Mouse (Mus musculus): ENCODE data around the gene Dicer1. TPM values are rescaled to one million over a fixed set of nuclear protein-coding genes. Genes with fewer than 3 reads are reported as not detected.

The Dicer1 gene
- polyA plus RNA-seq, 1 experiment = 5.1 TPM

- H3K36me3 ChIP-seq (ENCODE audit: control insufficient read depth, insufficient read depth) = no peaks in the 10 kb centered on the region
- H3K4me2 ChIP-seq (ENCODE audit: low read depth) = no peak overlapping the region
- H3K27me3 ChIP-seq (ENCODE audit: control insufficient read depth, insufficient read depth, insufficient read length) = peaks cover 13% of the 10 kb centered on the region
- no peak overlapping the region for H3K4me3 ChIP-seq
- no peak overlapping the region for H3ac ChIP-seq (ENCODE audit: control insufficient read depth, insufficient read length)
- TF ChIP-seq MYOD1 (IDR thresholded peaks at IDR 0.05; ENCODE audit: control insufficient read depth in 1 of 3, insufficient read length in 2 of 3, low read depth in 2 of 3) (no peak), MAX (IDR thresholded peaks at IDR 0.05; ENCODE audit: low read depth) (no peak), TCF12 (IDR thresholded peaks at IDR 0.05; ENCODE audit: insufficient read depth, poor library complexity, severe bottlenecking) (no peak), E2F4 (IDR thresholded peaks at IDR 0.05; ENCODE audit: insufficient read depth) (no peak), CEBPB (IDR thresholded peaks at IDR 0.05; ENCODE audit: insufficient read depth, poor library complexity, severe bottlenecking) (no peak), MYOG (IDR thresholded peaks at IDR 0.05; ENCODE audit: control insufficient read depth in 1 of 3, insufficient read depth in 1 of 3, insufficient read length in 2 of 3, low read depth in 2 of 3) (no peak), POLR2AphosphoS2 (IDR thresholded peaks at IDR 0.05; ENCODE audit: insufficient read length, low read depth) (no peak), USF1 (IDR thresholded peaks at IDR 0.05; ENCODE audit: low read depth) (no peak), REST (IDR thresholded peaks at IDR 0.05; ENCODE audit: insufficient read depth, insufficient read length) (no peak), POLR2A (IDR thresholded peaks at IDR 0.05; ENCODE audit: insufficient read length, low read depth) (no peak), TCF3 (IDR thresholded peaks at IDR 0.05; ENCODE audit: insufficient read length, low read depth) (no peak), SRF (IDR thresholded peaks at IDR 0.05; ENCODE audit: control insufficient read depth, insufficient read length, low read depth) (no peak)
- no peaks in the 10 kb centered on the region for H3K79me2 ChIP-seq (ENCODE audit: control insufficient read depth, insufficient read depth)
Measured at GRCm38 (mm10) chr12:104650510-104651260, 101.1 kb downstream of the Dicer1 start.

- peaks cover 17% of the 10 kb centered on the region for H3K27me3 ChIP-seq (ENCODE audit: control insufficient read depth, insufficient read depth, insufficient read length)
- no peak overlapping the region for H3ac ChIP-seq (ENCODE audit: control insufficient read depth, insufficient read length)
- no peak overlapping the region for H3K4me3 ChIP-seq
- no peaks in the 10 kb centered on the region for H3K79me2 ChIP-seq (ENCODE audit: control insufficient read depth, insufficient read depth)
- TF ChIP-seq TCF12 (IDR thresholded peaks at IDR 0.05; ENCODE audit: insufficient read depth, poor library complexity, severe bottlenecking) (no peak), USF1 (IDR thresholded peaks at IDR 0.05; ENCODE audit: low read depth) (no peak), MAX (IDR thresholded peaks at IDR 0.05; ENCODE audit: low read depth) (no peak), POLR2A (IDR thresholded peaks at IDR 0.05; ENCODE audit: insufficient read length, low read depth) (no peak), REST (IDR thresholded peaks at IDR 0.05; ENCODE audit: insufficient read depth, insufficient read length) (no peak), SRF (IDR thresholded peaks at IDR 0.05; ENCODE audit: control insufficient read depth, insufficient read length, low read depth) (no peak), MYOD1 (IDR thresholded peaks at IDR 0.05; ENCODE audit: control insufficient read depth in 1 of 3, insufficient read length in 2 of 3, low read depth in 2 of 3) (no peak), CEBPB (IDR thresholded peaks at IDR 0.05; ENCODE audit: insufficient read depth, poor library complexity, severe bottlenecking) (no peak), MYOG (IDR thresholded peaks at IDR 0.05; ENCODE audit: control insufficient read depth in 1 of 3, insufficient read depth in 1 of 3, insufficient read length in 2 of 3, low read depth in 2 of 3) (no peak), E2F4 (IDR thresholded peaks at IDR 0.05; ENCODE audit: insufficient read depth) (no peak), POLR2AphosphoS2 (IDR thresholded peaks at IDR 0.05; ENCODE audit: insufficient read length, low read depth) (no peak), TCF3 (IDR thresholded peaks at IDR 0.05; ENCODE audit: insufficient read length, low read depth) (no peak)
- H3K4me2 ChIP-seq (ENCODE audit: low read depth) = no peak overlapping the region
- no peaks in the 10 kb centered on the region for H3K36me3 ChIP-seq (ENCODE audit: control insufficient read depth, insufficient read depth)
Measured at GRCm38 (mm10) chr12:104648366-104648765, 103.4 kb downstream of the Dicer1 start.

- no peaks in the 10 kb centered on the region for H3K79me2 ChIP-seq (ENCODE audit: control insufficient read depth, insufficient read depth)
- no peak overlapping the region for H3ac ChIP-seq (ENCODE audit: control insufficient read depth, insufficient read length)
- TF ChIP-seq MAX (IDR thresholded peaks at IDR 0.05; ENCODE audit: low read depth) (no peak), MYOG (IDR thresholded peaks at IDR 0.05; ENCODE audit: control insufficient read depth in 1 of 3, insufficient read depth in 1 of 3, insufficient read length in 2 of 3, low read depth in 2 of 3) (no peak), USF1 (IDR thresholded peaks at IDR 0.05; ENCODE audit: low read depth) (no peak), E2F4 (IDR thresholded peaks at IDR 0.05; ENCODE audit: insufficient read depth) (no peak), TCF3 (IDR thresholded peaks at IDR 0.05; ENCODE audit: insufficient read length, low read depth) (no peak), SRF (IDR thresholded peaks at IDR 0.05; ENCODE audit: control insufficient read depth, insufficient read length, low read depth) (no peak), POLR2AphosphoS2 (IDR thresholded peaks at IDR 0.05; ENCODE audit: insufficient read length, low read depth) (no peak), TCF12 (IDR thresholded peaks at IDR 0.05; ENCODE audit: insufficient read depth, poor library complexity, severe bottlenecking) (no peak), REST (IDR thresholded peaks at IDR 0.05; ENCODE audit: insufficient read depth, insufficient read length) (no peak), CEBPB (IDR thresholded peaks at IDR 0.05; ENCODE audit: insufficient read depth, poor library complexity, severe bottlenecking) (no peak), POLR2A (IDR thresholded peaks at IDR 0.05; ENCODE audit: insufficient read length, low read depth) (no peak), MYOD1 (IDR thresholded peaks at IDR 0.05; ENCODE audit: control insufficient read depth in 1 of 3, insufficient read length in 2 of 3, low read depth in 2 of 3) (no peak)
- no peak overlapping the region for H3K4me2 ChIP-seq (ENCODE audit: low read depth)
- H3K4me3 ChIP-seq = no peak overlapping the region
- H3K36me3 ChIP-seq (ENCODE audit: control insufficient read depth, insufficient read depth) = no peaks in the 10 kb centered on the region
- peaks cover 14% of the 10 kb centered on the region for H3K27me3 ChIP-seq (ENCODE audit: control insufficient read depth, insufficient read depth, insufficient read length)
Measured at GRCm38 (mm10) chr12:104642337-104642736, 109.4 kb downstream of the Dicer1 start.

GRCm38 (mm10) chr12:104640934-104641333 lies 110.8 kb downstream of the Dicer1 start:
- Histone ChIP-seq H3K79me2 (ENCODE audit: control insufficient read depth, insufficient read depth) (no peaks in the 10 kb centered on the region), H3K4me3 (no peak overlapping the region), H3K36me3 (ENCODE audit: control insufficient read depth, insufficient read depth) (no peaks in the 10 kb centered on the region), H3K27me3 (ENCODE audit: control insufficient read depth, insufficient read depth, insufficient read length) (peaks cover 14% of the 10 kb centered on the region), H3K4me2 (ENCODE audit: low read depth) (no peak overlapping the region), H3ac (ENCODE audit: control insufficient read depth, insufficient read length) (no peak overlapping the region)
- TF ChIP-seq MYOD1 (IDR thresholded peaks at IDR 0.05; ENCODE audit: control insufficient read depth in 1 of 3, insufficient read length in 2 of 3, low read depth in 2 of 3) (no peak), MAX (IDR thresholded peaks at IDR 0.05; ENCODE audit: low read depth) (no peak), TCF3 (IDR thresholded peaks at IDR 0.05; ENCODE audit: insufficient read length, low read depth) (no peak), SRF (IDR thresholded peaks at IDR 0.05; ENCODE audit: control insufficient read depth, insufficient read length, low read depth) (no peak), MYOG (IDR thresholded peaks at IDR 0.05; ENCODE audit: control insufficient read depth in 1 of 3, insufficient read depth in 1 of 3, insufficient read length in 2 of 3, low read depth in 2 of 3) (no peak), TCF12 (IDR thresholded peaks at IDR 0.05; ENCODE audit: insufficient read depth, poor library complexity, severe bottlenecking) (no peak), E2F4 (IDR thresholded peaks at IDR 0.05; ENCODE audit: insufficient read depth) (no peak), POLR2AphosphoS2 (IDR thresholded peaks at IDR 0.05; ENCODE audit: insufficient read length, low read depth) (no peak), USF1 (IDR thresholded peaks at IDR 0.05; ENCODE audit: low read depth) (no peak), CEBPB (IDR thresholded peaks at IDR 0.05; ENCODE audit: insufficient read depth, poor library complexity, severe bottlenecking) (no peak), REST (IDR thresholded peaks at IDR 0.05; ENCODE audit: insufficient read depth, insufficient read length) (no peak), POLR2A (IDR thresholded peaks at IDR 0.05; ENCODE audit: insufficient read length, low read depth) (no peak)
